Mouse (Mus musculus) large intestine, adult 2 months (tissue): Measurements from ENCODE around the gene Lipm. TPM values are rescaled to one million over a fixed set of nuclear protein-coding genes. Genes with fewer than 3 reads are reported as not detected.
A peak's percentile ranks its signal among the peaks of the same experiment; 100 is the strongest.

Experiments used
- DNase-seq: peaks from one replicate; pipeline ENCODE4 v3.0.0-alpha.2; 2012; ENCODE audit warnings: low read depth, low spot score
- WGBS: fragments of 180-500 bp; shearing (Covaris S2); methylation state at CpG from one replicate; pipeline ENCODE4 v1.1.7; 2018; 5-methylcytosine and 5-hydroxymethylcytosine counted together
- polyA plus RNA-seq: library from polyadenylated mRNA; depleted of rRNA; stranded (reverse); fragments of >200 nt; gene quantifications from 2 replicates; pipeline ENCODE4 v1.2.3, GENCODE M21; 2012; rRNA removed

Lipm gene
- polyA plus RNA-seq: not detected in 2 replicates

- DNase-seq: no peak
- 74% methylated on average over 4 of the region's 4 CpGs for WGBS
Measured at GRCm38 (mm10) chr19:34100633-34101032, at the start of gene Lipm. Lipm (plus strand) TSS chr19:34100933.

GRCm38 (mm10) chr19:34051502-34051901, 49.2 kb upstream of the Lipm start:
- no peak for DNase-seq
- 60% methylated on average over 3 of the region's 3 CpGs for WGBS

- 41% methylated on average over 1 of the region's 1 CpGs for WGBS
- no peak for DNase-seq
Measured at GRCm38 (mm10) chr19:34063547-34063946, 37.2 kb upstream of the Lipm start.

GRCm38 (mm10) chr19:34064059-34064458, 36.7 kb upstream of the Lipm start:
- 78% methylated on average over 4 of the region's 4 CpGs for WGBS
- DNase-seq: no peak

- 56% methylated on average over 9 of the region's 9 CpGs for WGBS
- DNase-seq: no peak
Measured at GRCm38 (mm10) chr19:34066779-34067472, 33.8 kb upstream of the Lipm start, which contains the start of gene Lipn. Lipn (plus strand) TSS chr19:34067358.

- peak; percentile 44 for DNase-seq
Measured at GRCm38 (mm10) chr19:34074239-34074638, 26.5 kb upstream of the Lipm start.

- 23% methylated on average over 2 of the region's 2 CpGs for WGBS
- DNase-seq: no peak
Measured at GRCm38 (mm10) chr19:34078130-34078529, 22.6 kb upstream of the Lipm start.

- no peak for DNase-seq
- 62% methylated on average over 3 of the region's 3 CpGs for WGBS
Measured at GRCm38 (mm10) chr19:34089011-34089680, 11.6 kb upstream of the Lipm start.

GRCm38 (mm10) chr19:34095381-34095780, 5.4 kb upstream of the Lipm start:
- DNase-seq: no peak
- WGBS: 35% methylated on average over 5 of the region's 5 CpGs

GRCm38 (mm10) chr19:34096228-34096627, 4.5 kb upstream of the Lipm start:
- no peak for DNase-seq
- 35% methylated on average over 1 of the region's 1 CpGs for WGBS

- 60% methylated on average over 7 of the region's 7 CpGs for WGBS
- no peak for DNase-seq
Measured at GRCm38 (mm10) chr19:34101888-34102287, 1.2 kb downstream of the Lipm start.

GRCm38 (mm10) chr19:34104841-34105240, 4.1 kb downstream of the Lipm start:
- WGBS: 84% methylated on average over 3 of the region's 3 CpGs
- DNase-seq: no peak

- WGBS: 60% methylated on average over 1 of the region's 1 CpGs
- no peak for DNase-seq
Measured at GRCm38 (mm10) chr19:34119102-34119501, 18.4 kb downstream of the Lipm start.

- DNase-seq: no peak
- WGBS: 75% methylated on average over 4 of the region's 4 CpGs
Measured at GRCm38 (mm10) chr19:34119653-34120052, 18.9 kb downstream of the Lipm start.

GRCm38 (mm10) chr19:34120107-34120731, 19.5 kb downstream of the Lipm start:
- no peak for DNase-seq
- 53% methylated on average over 3 of the region's 3 CpGs for WGBS

- DNase-seq: peak; percentile 63
- 41% methylated on average over 6 of the region's 6 CpGs for WGBS
Measured at GRCm38 (mm10) chr19:34138720-34139430, 38.1 kb downstream of the Lipm start.

GRCm38 (mm10) chr19:34139431-34140046, 38.8 kb downstream of the Lipm start:
- no peak for DNase-seq
- WGBS: 32% methylated on average over 3 of the region's 3 CpGs

- 58% methylated on average over 4 of the region's 4 CpGs for WGBS
Measured at GRCm38 (mm10) chr19:34148421-34148820, 47.7 kb downstream of the Lipm start.

GRCm38 (mm10) chr19:34151909-34152308, 51.2 kb downstream of the Lipm start:
- no peak for DNase-seq
- 34% methylated on average over 1 of the region's 1 CpGs for WGBS

More at GRCm38 (mm10) chr19:34148421-34148820, 47.7 kb downstream of the Lipm start:
- DNase-seq: no peak
